Mouse (Mus musculus) left cerebral cortex, postnatal 25 days (tissue): ENCODE results near the gene Slc17a8. TPM values are rescaled to one million over a fixed set of nuclear protein-coding genes. Genes with fewer than 3 reads are reported as not detected.
"Not testable (repeated sequence)": the region's sequence is repeated elsewhere in the genome, so short reads cannot be mapped to it uniquely, and the experiment has no call there.

Experiments used
- DNase-seq, 2 experiments: peaks; one replicate each; pipeline ENCODE4 v3.0.0; 2022; ENCODE audit warnings: low spot score in 2 of 2, mixed read lengths in 1 of 2
- intact Hi-C: fragments of 180-260 bp; cut with DNase I; formaldehyde crosslinking; loops from one replicate; pipeline ENCODE4 v1.15.1; 2025
- total RNA-seq, 2 experiments: library from RNA; stranded (reverse); gene quantifications; 2 replicates each; pipeline ENCODE4 v1.2.3; 2021

The Slc17a8 gene
- total RNA-seq: 1 to 10 TPM; 3.0 TPM

DNA sequence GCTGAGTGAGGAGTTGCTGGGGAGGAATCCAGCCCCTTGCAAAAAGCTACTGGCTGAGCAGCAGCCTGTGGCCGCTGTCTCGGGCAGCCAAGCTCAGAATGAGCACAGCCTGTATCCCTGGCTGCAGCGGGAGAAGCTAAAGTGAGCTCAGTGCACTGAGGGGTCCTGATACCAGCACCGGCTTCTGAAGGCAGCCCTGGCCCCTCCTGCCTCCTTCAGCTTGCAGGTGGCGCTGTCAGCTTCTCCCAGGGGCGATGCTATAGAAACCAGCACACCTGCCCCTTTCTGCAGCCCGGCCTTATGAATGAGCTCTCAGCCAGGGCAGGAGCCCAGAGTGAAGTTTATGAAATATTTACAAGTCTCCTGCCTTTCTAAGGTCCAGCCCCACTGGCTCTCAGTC is at the start of gene Slc17a8:
Gene Slc17a8, minus strand, starts transcription at position 125 of the 400 bp plus-strand sequence.
- DNase-seq: no peak
- intact Hi-C loops: no loop called here

DNA sequence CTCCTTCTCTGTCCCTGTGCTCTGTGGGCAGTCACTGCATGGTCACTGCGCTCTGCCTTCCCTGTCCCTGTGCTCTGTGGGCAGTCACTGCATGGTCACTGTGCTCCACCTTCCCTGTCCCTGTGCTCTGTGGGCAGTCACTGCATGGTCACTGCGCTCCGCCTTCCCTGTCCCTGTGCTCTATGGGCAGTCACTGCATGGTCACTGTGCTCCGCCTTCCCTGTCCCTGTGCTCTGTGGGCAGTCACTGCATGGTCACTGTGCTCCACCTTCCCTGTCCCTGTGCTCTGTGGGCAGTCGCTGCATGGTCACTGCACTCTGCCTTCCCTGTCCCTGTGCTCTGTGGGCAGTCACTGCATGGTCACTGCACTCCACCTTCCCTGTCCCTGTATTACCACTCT is 49.3 kb upstream of the Slc17a8 start:
- intact Hi-C loops: not testable (repeated sequence)

DNA sequence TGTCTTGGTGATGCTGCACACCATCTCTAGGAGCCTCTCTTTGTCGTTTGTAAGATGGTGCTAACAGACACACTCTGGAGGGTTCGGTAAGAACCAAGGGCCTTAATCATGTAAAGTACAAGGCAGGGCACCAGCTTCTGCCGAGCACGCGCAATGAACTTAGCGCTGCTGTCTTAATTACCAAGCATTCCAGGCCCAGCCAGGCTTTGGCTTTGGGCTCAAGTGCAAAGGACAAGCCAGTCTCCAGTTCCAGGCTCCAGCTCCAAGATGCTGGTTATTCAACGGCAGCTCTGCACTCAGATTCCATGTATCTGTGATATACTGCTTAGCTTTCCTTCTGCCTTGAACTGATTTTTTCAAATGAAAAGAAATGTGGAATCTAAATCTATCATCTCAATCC is 46.5 kb upstream of the Slc17a8 start:
- DNase-seq: no peak

More for the DNA sequence above, 49.3 kb upstream of the Slc17a8 start:
- DNase-seq: not testable (repeated sequence)

DNA sequence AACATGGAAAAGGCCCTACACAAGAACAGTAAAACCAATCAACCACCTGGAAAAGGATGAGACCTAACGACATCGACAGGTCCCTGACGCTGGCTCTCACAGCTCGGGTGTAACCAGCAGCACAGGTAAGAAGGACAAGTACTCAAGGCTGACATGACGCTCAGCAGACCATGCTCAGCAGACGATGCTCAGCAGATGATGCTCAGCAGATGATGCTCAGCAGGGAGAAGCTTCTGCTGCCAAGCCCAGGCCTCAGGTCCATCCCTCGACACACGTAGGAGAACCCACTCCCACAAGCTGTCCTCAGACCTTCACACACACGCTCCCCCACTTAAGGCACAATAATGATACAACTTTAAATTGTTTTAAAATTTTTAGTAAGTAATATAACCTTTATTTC is 44.6 kb upstream of the Slc17a8 start:
- DNase-seq: no peak
- intact Hi-C loops: no loop called here

More for the DNA sequence above, 46.5 kb upstream of the Slc17a8 start:
- intact Hi-C loops: no loop called here

DNA sequence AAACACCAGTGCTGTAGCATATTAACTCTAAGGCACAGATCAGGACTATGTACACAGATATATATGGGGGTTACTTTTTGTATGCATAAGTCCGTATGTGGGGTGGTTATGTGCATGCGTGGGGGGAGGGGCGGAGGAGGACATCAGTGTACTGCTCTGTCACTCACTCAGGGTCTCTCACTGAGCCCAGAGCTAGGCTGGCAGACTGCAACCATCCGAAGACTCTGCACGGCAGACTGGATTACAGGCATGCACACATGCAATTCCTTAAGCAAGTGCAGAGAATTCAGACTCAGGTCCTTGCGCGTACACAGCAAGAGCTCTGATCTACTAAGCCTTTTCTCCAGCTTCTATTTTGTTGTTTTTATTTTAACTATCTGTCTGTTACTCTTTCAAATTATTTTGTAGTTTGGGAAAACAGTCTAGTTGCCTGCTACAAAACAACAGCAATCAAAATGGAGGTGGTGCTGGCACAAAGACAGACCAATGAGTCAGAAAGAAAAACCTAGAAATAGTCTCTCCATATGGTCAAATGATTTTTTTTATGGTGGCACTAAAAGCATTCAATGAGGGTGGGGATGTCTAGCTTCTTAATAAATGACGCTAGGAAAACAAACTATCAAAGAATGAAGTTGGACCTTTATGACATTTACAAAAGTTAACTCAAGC is 44.1 kb upstream of the Slc17a8 start:
- peak in 1 of 2 experiments; percentile 35 for DNase-seq
- intact Hi-C loops: no loop called here

DNA sequence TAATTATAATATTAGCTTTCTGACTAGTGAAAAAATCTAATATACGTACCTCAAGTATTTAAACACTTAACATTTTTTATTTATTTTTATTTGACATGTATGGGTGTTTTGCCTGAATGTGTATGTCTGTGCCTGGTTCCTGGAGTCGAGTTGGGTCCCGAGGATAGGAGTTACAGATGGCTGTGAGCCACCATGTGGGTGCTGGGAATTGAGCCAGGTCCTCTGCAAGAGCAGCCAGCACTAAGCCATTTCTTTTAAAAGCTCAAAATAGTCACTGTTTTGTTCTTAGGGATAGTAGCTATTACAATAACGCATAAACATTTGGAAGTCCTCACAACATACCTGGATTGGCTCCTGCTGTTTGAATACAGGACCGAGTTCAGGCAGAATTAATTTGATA is 35.3 kb upstream of the Slc17a8 start:
- DNase-seq: peak in 1 of 2 experiments; percentile 58
- intact Hi-C loops: no loop called here

DNA sequence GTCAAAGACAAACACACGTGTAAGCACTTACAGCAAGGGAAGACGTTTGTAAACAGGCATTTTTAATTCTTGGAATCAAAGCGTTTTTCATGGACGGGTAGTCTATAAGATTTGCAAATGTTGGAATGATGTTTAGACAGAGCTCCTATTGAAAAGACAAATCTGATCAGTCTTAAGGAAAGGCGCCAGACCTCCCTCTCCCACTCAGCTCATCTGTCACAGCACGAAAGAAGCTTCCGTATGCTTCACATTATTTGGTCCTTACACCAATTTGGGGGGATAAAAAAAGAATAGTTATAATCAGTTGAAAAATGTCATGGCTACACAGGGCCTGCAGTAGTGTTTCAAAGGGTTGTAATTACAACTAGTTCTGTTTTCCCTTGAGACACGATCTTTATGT is 31.9 kb upstream of the Slc17a8 start:
- DNase-seq: peak in 1 of 2 experiments; percentile 35
- intact Hi-C loops: no loop called here

DNA sequence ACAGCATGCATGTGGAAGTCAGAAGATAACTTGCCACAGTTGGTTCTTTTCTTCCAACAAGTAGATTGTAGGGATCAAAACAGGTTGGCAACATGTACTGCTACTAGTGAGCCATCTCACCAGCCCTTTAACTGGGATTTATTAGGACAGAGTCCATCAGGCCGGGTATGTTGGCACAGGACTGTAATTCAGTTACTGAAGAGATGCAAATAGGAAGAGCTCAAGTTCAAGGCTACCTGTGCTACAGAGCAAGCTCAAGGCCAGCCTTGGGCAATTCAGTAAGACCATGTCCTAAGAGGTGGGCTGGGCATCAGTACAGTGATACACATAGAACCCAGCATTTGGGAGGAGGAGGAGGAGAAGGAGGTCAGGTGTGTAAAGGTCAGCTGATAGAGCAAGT is 30.6 kb upstream of the Slc17a8 start:
- intact Hi-C loops: no loop called here
- DNase-seq: no peak

DNA sequence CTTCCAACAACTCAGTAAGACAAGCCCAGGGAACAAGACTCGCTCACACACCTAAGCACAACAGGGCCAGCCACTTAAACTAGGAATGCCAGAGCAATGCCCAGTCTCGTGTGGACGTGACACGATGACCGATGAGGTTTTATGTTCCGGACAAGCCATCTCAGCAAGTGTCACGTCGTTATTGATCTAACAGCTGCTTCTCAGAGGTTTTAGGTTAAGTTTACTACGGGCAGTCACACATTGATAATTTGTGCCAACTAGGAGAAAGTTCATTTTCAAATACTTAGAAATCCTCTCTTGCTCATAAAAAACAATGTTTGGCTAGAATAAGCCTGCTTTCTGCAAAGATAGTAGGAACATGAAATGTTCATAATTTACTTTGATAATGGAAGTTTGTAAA is 25.9 kb upstream of the Slc17a8 start:
- no peak for DNase-seq
- intact Hi-C loops: no loop called here

DNA sequence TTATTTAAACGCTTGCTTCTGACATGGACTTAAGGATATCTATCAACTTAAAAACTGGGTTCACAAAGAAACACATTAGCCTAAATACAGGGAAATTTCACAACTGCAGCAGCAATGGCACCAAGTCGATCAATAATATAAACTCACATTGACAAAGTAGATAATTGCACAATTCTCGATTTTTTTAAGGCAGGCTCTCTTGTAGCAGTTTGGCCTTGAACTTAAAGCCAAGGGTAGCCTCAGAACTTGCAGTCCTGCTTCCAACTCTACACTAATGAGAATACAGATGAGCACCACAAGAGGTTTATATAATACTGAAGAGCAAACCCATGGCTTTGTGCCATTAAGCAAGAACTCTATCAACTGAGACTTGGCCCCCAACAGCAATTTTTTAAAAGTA is 15.9 kb upstream of the Slc17a8 start:
- no peak for DNase-seq
- intact Hi-C loops: no loop called here

DNA sequence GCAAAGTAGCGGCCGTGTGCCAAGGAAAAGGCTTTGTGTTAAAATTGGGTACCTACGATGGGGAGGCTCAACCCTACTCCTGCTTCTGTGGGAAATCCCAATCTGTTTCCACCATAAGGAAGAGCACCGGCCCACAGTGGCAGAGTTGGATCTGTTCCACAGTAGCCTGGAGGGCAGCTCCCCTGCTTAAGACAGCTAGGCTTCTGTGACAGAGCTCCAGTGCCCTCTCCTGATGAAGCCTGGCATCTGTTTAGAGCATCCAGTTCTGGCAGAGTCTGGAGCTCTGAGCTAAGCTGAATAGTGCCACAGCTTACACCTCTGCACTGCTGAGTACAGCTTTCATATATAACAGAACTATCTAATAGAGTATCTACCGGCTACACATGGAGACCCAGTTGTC is 14.0 kb upstream of the Slc17a8 start:
- intact Hi-C loops: no loop called here
- DNase-seq: peak in 1 of 2 experiments; percentile 65

DNA sequence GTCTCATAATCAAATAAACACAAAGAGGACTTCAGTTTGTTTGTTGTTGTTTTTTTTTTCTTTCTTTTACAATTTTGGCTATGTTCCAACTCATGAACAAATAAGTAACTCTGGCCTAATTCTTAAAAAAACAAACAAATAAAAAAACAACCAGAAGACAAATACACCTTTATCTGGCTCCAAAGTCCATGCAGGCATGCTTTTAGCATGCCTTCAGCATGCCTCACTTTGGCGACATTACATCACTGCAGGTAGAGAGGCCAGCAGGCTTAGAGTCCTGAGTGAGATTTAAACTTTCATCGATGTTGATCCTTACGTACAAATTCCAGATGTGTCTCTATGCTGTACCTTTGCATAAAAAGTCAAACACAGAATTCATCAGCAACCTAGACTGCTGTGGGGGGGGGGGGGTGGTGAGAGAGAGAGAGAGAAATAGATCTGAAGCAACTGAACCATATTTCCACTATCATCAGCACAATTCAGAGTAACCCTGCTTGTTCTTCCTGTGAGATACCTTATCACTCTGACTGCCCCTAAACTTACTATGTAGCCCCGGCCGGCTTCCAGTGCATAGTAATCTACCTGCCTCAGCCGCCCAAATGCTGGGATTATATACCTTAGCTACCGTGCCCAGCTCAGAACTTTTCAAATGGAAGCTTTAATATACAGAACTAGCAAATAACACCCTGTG is 12.8 kb upstream of the Slc17a8 start:
- no peak for DNase-seq
- intact Hi-C loops: no loop called here

DNA sequence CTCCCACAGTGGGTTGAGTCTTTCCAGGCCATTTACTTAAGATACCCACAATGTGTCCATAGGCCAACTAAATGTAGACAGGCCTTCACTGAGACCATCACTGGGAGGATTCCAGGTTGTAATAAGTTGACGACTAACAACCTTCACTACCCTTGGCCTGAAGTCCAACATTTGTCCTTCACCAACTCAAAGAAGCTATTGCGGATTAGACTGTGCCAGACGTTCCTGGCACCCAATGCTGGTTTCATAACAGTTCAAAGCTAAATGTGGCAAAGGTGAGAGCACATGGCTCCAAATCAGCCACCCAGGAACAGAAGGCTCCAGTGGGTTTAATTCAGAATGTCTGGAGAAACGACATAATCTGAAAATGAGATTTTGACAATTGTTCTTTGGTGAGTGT is 12.1 kb upstream of the Slc17a8 start:
- intact Hi-C loops: no loop called here
- no peak for DNase-seq

DNA sequence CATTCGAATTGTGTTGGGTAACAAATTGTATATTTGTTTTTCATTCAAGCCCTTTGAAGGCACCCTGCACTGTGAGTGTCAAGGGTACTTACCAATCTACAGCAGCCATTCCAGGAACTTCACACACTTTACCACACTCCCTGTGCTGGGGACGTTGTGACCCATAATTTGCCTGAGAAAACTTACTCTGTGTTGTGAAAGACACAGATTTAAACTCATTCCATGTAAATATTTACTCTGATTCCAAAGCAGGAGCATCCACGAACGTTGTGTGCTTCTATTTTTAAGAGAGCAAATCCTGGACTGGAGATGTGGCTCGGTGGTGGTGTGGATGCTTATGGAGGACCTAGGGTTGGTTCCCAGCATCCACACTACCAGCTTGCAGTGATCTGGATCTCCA is 10.8 kb upstream of the Slc17a8 start:
- intact Hi-C loops: no loop called here
- DNase-seq: no peak

DNA sequence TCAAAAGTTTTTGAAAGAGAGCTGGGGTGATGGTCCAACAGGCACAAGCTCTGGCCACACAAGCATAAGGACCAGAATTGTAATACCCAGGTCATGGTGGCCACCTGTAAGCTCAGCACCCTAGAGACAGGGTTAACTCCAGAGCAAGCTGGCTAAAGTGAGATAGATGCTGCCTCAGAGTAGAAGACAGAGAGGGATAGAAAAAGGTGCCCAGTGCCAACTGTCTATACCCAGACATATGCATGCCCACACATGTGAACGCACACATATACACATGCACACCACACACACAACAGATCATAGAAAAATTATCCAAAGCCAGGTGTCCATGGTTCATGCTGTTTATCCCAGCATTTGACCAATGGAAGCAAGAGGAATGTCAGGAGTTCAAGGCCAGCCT is 9.5 kb upstream of the Slc17a8 start:
- intact Hi-C loops: loop anchor here (1.0 kb wide), 2 partner anchors 168 to 303 kb away; no protein-coding TSS in a partner anchor
- DNase-seq: no peak

DNA sequence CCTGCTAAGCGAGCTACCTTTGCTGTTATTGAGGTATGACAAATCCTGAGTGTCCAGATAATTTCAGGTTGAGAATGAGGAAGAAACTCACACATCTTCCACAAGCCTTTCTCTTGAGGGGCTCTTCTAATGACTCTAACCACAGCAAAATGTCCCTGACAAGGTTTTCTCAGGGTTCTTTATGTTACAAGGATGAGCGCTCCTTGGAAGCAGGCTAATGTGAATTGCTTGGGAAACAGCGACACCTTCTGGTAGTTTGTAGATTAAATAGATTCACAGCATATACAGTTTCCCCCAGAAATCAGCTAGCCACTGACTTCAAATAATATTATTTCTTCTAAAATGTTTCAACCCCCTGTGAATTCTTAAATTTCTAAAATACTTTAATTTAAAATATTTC is 9.0 kb upstream of the Slc17a8 start:
- intact Hi-C loops: loop anchor here (1.0 kb wide), 2 partner anchors 168 to 303 kb away; no protein-coding TSS in a partner anchor

DNA sequence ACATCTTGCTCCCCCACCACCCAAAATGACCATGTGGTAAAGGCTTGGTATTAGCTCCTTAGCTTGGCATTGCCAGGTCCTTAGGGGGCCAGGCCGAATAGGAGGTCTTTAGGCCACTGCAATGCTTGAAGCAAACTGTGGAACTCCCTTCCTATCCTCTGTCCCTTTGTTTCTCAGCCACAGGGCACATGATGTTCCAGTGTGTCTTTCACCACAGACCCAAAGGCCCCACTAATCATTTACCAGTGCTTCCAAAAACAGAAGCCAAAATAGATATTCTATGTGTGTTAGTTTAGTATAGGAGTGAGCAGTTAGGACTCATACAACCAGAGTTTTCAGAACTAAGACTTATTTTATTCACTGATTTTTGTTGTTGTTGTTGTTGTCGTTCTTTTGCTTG is 5.7 kb upstream of the Slc17a8 start:
- DNase-seq: no peak
- intact Hi-C loops: no loop called here

More for the DNA sequence above, 9.0 kb upstream of the Slc17a8 start:
- DNase-seq: peak; percentile 59 to 86

DNA sequence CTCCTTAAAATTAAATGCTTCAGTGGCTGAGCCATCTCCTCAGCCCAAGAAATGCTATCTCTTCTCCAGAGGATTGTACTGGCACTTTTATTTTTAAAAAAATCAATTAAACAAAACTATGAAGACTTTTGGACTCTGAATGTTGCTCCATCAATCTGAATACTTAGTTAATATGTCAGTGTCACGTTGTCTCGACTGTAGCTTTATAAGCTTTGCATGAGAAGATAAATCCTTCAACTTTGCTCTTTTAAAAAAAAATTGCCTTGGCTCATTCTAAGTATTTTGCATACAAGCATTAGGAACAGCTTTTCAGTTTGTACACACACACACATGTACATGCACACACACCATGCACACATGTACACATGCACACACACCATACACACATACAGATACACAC is 3.1 kb upstream of the Slc17a8 start:
- no peak for DNase-seq
- intact Hi-C loops: no loop called here

DNA sequence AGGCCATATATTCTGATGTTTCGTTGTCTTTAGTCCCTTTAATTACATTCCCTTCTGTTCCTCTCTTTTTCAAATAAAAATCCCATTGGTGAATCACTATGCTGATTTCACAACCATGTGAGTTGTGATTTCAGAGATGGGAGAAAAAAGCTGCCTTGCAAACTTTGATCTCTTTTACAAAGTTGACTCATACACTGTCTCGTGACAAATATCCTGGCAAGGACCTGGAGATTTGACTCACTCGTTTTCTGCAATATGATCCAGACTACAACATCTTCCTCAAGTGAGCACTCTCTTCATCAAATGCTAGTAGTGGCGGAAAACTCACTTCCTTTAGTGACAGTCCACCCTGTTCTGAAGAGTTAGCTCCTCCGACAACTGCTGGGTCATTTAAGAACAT is 21.7 kb downstream of the Slc17a8 start:
- intact Hi-C loops: no loop called here
- DNase-seq: peak in 1 of 2 experiments; percentile 40

DNA sequence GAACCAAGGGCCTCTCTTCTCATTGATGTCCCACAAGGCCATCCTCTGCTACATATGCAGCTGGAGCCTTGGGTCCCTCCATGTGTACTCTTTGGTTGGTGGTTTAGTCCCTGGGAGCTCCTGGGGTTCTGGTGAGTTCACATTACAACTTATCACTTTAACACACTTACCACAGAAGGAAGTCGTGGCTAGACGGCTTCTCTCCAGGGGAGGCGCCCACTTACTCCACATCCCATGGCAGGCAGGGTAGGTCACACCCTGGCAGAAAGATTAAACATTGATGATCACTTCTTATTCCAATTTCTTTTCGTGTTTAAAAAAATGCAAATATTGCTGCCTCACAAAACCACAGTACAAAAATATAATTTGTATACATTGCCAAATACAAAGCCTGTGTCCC is 23.8 kb downstream of the Slc17a8 start:
- no peak for DNase-seq
- intact Hi-C loops: no loop called here

DNA sequence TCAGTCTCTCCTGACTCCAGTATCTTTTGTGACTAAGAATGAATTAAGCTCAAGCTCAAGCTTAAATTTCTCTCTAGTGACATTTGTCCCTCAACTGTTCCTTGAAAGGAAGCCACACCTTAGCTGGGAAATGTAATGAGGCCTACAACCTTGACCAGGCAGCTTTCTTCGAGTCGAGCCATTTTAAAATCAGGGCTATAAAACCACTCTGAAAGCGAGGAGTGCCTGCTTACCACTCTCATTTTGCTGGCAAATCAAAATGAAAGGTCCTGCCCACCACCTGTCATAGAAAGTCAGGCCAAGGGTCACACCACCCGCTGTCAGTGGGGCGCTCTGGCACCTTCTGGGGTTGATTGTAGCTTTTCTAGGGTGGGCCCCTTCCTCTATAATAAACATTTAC is 25.1 kb downstream of the Slc17a8 start:
- DNase-seq: no peak
- intact Hi-C loops: no loop called here
